Mouse (Mus musculus): Measurements from ENCODE around the gene St7l. TPM values are rescaled to one million over a fixed set of nuclear protein-coding genes. Genes with fewer than 3 reads are reported as not detected.
A peak's percentile ranks its signal among the peaks of the same experiment; 100 is the strongest.

The St7l gene
- 30.0 and 33.7 TPM in 2 replicates for polyA plus RNA-seq (2016; fragmentation: Nextera tagmentation; extraction: Ambion mirVana)

- Histone ChIP-seq H3K27me3 (ENCODE audit: poor library complexity, severe bottlenecking) (no peaks in the 10 kb centered on the region), H3K9me3 (no peaks in the 10 kb centered on the region), H3K27ac (peak within 1 kb of the TSS; percentile 93), H3K36me3 (replicated peaks) (peaks cover 26% of the 10 kb centered on the region), H3K4me3 (peak within 1 kb of the TSS; percentile 64), H3K4me1 (peaks cover 39% of the 10 kb centered on the region)
- WGBS = under 1% methylated on average over 43 of the region's 43 CpGs
- DNase-seq (ENCODE audit: extremely low spot score, low spot score) = peak; percentile 88
Observed at GRCm38 (mm10) chr3:104863786-104864650, at the start of gene St7l, which contains the start of gene Capza1. St7l (plus strand) TSS chr3:104864005. Capza1 (minus strand) TSS chr3:104864505.

- no peak overlapping the region for H3K4me3 ChIP-seq
- no peak for DNase-seq (ENCODE audit: extremely low spot score, low spot score)
- 98% methylated on average over 1 of the region's 1 CpGs for WGBS
- H3K27me3 ChIP-seq (ENCODE audit: poor library complexity, severe bottlenecking) = no peaks in the 10 kb centered on the region
- peaks cover 4% of the 10 kb centered on the region; the same call in 1 of the 2 replicates for H3K36me3 ChIP-seq (replicated peaks)
- H3K27ac ChIP-seq = no peak overlapping the region
- no peaks in the 10 kb centered on the region for H3K9me3 ChIP-seq
- H3K4me1 ChIP-seq = peaks cover 24% of the 10 kb centered on the region
Observed at GRCm38 (mm10) chr3:104814746-104815145, 49.1 kb upstream of the St7l start.

DNA sequence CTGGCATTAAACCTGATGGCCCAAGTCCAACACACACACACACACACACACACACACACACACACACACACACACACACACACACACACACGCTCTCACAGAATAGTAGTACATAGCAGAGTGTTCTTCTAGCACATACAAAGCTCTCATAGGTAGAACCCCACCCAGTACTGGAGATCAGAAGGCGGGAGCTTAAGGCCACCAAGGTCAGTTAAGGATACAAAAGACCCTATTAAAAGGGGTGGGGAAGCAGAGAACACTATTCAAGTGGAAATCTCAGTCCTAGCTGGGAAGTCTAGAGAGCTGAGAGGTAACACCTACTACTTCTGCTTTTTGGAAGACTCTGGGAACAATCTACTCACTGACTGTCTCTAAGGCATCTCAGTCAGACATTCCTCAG, 48.5 kb upstream of the St7l start:
- Histone ChIP-seq H3K9me3 (no peaks in the 10 kb centered on the region), H3K4me1 (peaks cover 24% of the 10 kb centered on the region), H3K36me3 (replicated peaks) (peaks cover 4% of the 10 kb centered on the region; the same call in 1 of the 2 replicates), H3K27me3 (ENCODE audit: poor library complexity, severe bottlenecking) (no peaks in the 10 kb centered on the region), H3K27ac (no peak overlapping the region), H3K4me3 (no peak overlapping the region)
- DNase-seq (ENCODE audit: extremely low spot score, low spot score) = no peak
- 71% methylated on average over 2 of the region's 2 CpGs for WGBS

- Histone ChIP-seq H3K4me1 (peaks cover 24% of the 10 kb centered on the region), H3K9me3 (no peaks in the 10 kb centered on the region), H3K36me3 (replicated peaks) (peaks cover 8% of the 10 kb centered on the region), H3K27ac (no peak overlapping the region), H3K27me3 (ENCODE audit: poor library complexity, severe bottlenecking) (no peaks in the 10 kb centered on the region), H3K4me3 (no peak overlapping the region)
- 95% methylated on average over 7 of the region's 7 CpGs for WGBS
- no peak for DNase-seq (ENCODE audit: extremely low spot score, low spot score)
Observed at GRCm38 (mm10) chr3:104816130-104816529, 47.7 kb upstream of the St7l start.

DNA sequence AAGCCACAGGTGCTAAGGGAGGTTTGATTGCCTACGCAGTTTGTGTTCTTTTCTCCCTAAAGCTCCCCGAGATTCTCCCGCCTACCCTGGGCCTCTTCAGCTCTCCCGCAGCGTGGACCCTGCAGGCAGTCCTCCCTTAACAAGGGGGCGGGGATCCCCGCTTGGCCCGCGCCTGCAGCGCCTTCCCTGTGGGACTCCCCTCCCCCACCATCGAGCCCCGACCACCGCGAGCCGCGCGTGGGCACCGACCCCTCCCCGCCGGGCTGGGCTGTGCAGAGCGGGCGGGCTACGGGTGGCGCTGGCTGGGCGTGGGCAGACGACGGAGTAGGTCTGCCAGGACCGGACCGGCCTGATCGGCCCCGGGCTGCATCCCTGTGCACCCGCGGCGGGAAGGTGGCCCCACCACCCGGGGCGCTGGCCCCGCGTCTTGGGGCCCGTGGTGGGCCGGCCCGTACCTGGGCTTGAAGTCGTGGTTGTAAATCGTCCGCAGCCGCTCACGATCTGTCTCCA, 46.3 kb upstream of the St7l start:
- Histone ChIP-seq H3K27me3 (ENCODE audit: poor library complexity, severe bottlenecking) (no peaks in the 10 kb centered on the region), H3K27ac (peak overlapping the region; percentile 93), H3K4me1 (peaks cover 24% of the 10 kb centered on the region), H3K4me3 (peak overlapping the region; percentile 92), H3K36me3 (replicated peaks) (peaks cover 17% of the 10 kb centered on the region), H3K9me3 (no peaks in the 10 kb centered on the region)
- peak; percentile 43 for DNase-seq (ENCODE audit: extremely low spot score, low spot score)
- under 1% methylated on average over 46 of the region's 46 CpGs for WGBS

GRCm38 (mm10) chr3:104817991-104818748, 45.6 kb upstream of the St7l start, which contains the start of gene Mov10:
Mov10 (minus strand) TSS chr3:104818563.
- Histone ChIP-seq H3K27me3 (ENCODE audit: poor library complexity, severe bottlenecking) (no peaks in the 10 kb centered on the region), H3K27ac (peak within 1 kb of the TSS; percentile 93), H3K4me3 (peak within 1 kb of the TSS; percentile 92), H3K36me3 (replicated peaks) (peaks cover 19% of the 10 kb centered on the region), H3K9me3 (no peaks in the 10 kb centered on the region), H3K4me1 (peaks cover 24% of the 10 kb centered on the region)
- WGBS = under 1% methylated on average over 40 of the region's 40 CpGs
- DNase-seq (ENCODE audit: extremely low spot score, low spot score) = peak; percentile 67

DNA sequence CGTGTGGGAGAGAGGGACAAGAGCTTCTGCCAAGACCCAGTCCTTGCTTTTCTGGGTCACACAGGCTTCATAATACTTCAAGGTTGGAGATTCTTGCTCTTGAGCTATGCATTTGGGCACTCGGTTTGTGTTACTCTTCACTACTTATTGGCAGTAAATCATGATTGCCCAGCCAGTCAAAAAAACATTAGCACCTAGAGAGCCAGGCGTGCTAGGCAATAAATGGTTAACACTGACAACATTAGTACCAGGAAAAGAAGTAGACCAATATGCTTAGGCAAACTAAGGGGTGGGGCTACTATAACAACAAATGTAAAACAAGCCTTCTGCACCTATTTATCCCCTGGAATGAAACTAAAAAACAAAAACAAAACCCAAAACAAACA, 45.1 kb upstream of the St7l start:
- no peaks in the 10 kb centered on the region for H3K9me3 ChIP-seq
- no peak for DNase-seq (ENCODE audit: extremely low spot score, low spot score)
- H3K27ac ChIP-seq = peak overlapping the region; percentile 93
- H3K36me3 ChIP-seq (replicated peaks) = peaks cover 19% of the 10 kb centered on the region
- H3K27me3 ChIP-seq (ENCODE audit: poor library complexity, severe bottlenecking) = no peaks in the 10 kb centered on the region
- H3K4me1 ChIP-seq = peaks cover 24% of the 10 kb centered on the region
- WGBS = 7% methylated on average over 3 of the region's 3 CpGs
- peak overlapping the region; percentile 92 for H3K4me3 ChIP-seq

DNA sequence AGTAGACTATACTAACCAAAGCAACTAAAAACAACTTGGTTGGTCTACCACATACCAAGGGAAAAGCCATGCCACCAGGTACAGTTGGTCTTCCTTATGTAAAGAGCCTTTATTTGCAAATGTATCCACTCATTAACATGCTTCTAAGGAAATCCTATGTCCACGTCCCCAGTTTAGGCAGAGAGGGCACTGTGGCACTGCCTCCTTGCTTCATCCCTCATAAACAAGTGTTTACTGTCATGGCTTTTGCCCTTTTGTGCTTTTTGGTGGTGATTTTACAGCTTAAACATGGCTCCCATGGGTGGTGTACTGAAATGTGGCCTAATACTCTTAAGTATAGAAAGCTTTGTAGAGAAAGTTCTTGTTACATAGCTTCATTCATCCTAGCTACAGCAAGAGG, 43.4 kb upstream of the St7l start:
- Histone ChIP-seq H3K9me3 (no peaks in the 10 kb centered on the region), H3K27me3 (ENCODE audit: poor library complexity, severe bottlenecking) (no peaks in the 10 kb centered on the region)
- DNase-seq (ENCODE audit: extremely low spot score, low spot score) = no peak

DNA sequence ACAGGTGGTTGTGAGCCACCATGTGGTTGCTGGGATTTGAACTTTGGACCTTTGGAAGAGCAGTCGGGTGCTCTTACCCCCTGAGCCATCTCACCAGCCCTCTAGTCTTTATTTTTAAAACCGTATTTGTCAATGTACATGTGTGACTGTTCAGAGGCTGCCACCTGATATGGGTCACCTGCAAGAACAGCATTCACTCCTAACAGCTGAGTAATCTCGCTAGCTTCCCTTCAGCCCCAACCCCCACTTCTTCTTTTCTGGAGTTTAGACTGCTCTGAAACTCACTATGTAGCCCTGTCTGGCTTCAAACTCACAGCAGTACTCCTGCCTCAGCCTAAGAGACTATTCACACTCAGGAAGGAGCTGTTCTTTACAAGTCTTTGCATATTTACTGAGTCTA, 41.4 kb upstream of the St7l start:
- Histone ChIP-seq H3K9me3 (no peaks in the 10 kb centered on the region), H3K27ac (no peak overlapping the region), H3K36me3 (replicated peaks) (peaks cover 41% of the 10 kb centered on the region), H3K4me3 (no peak overlapping the region), H3K4me1 (peaks cover 17% of the 10 kb centered on the region), H3K27me3 (ENCODE audit: poor library complexity, severe bottlenecking) (no peaks in the 10 kb centered on the region)
- WGBS = 87% methylated on average over 3 of the region's 3 CpGs
- no peak for DNase-seq (ENCODE audit: extremely low spot score, low spot score)

More for the DNA sequence above, 43.4 kb upstream of the St7l start:
- Histone ChIP-seq H3K4me3 (no peak overlapping the region), H3K4me1 (peaks cover 24% of the 10 kb centered on the region), H3K27ac (no peak overlapping the region), H3K36me3 (replicated peaks) (peaks cover 25% of the 10 kb centered on the region)
- WGBS = 61% methylated on average over 1 of the region's 1 CpGs

DNA sequence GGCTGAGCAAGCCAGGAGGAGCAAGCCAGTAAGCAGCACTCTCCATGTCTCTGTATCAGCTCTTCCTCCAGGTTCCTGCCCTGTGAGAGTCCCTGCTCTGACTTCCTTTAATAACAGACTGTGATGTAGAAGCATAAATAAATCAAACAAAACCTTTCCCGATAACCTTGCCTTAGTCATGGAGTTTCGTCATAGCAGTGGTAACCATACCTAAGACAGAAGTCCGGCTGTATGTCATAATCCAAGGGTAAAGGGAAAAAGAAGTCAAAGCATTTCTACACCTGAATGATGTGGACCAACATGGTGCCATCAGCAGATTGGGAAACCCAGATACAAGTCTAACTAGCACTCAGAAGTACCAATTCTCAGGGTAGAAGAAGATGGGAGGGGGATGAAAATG, 28.0 kb upstream of the St7l start:
- peaks cover 95% of the 10 kb centered on the region for H3K36me3 ChIP-seq (replicated peaks)
- H3K9me3 ChIP-seq = no peaks in the 10 kb centered on the region
- DNase-seq (ENCODE audit: extremely low spot score, low spot score) = no peak
- no peak overlapping the region for H3K4me3 ChIP-seq
- H3K27ac ChIP-seq = no peak overlapping the region
- H3K4me1 ChIP-seq = no peaks in the 10 kb centered on the region
- 90% methylated on average over 3 of the region's 3 CpGs for WGBS
- H3K27me3 ChIP-seq (ENCODE audit: poor library complexity, severe bottlenecking) = no peaks in the 10 kb centered on the region

- Histone ChIP-seq H3K27ac (no peak overlapping the region), H3K36me3 (replicated peaks) (peaks cover 95% of the 10 kb centered on the region), H3K9me3 (no peaks in the 10 kb centered on the region), H3K4me1 (no peaks in the 10 kb centered on the region), H3K27me3 (ENCODE audit: poor library complexity, severe bottlenecking) (no peaks in the 10 kb centered on the region), H3K4me3 (no peak overlapping the region)
- WGBS = 98% methylated on average over 5 of the region's 5 CpGs
- no peak for DNase-seq (ENCODE audit: extremely low spot score, low spot score)
Observed at GRCm38 (mm10) chr3:104841049-104841448, 22.8 kb upstream of the St7l start.

DNA sequence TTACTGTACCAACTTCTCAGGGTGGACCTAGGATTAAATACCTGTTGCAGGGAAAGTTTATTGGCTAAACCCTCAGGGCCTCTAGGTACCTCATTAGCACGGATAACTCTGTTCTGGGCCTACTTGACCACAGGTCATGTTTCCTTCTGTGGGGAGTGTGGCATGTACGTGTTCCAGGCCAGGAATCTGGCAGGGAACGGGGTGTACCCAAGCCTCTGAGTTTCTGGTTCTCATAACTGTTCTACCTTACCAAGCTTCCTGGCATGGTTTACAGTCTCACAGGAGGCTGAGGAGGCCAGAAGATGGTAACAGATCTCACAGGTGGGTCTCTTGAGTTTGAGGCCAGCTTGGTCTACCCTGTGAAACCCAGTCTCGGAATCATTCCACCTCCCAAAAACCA, 17.2 kb upstream of the St7l start:
- 94% methylated on average over 4 of the region's 4 CpGs for WGBS
- no peaks in the 10 kb centered on the region for H3K9me3 ChIP-seq
- DNase-seq (ENCODE audit: extremely low spot score, low spot score) = no peak
- no peak overlapping the region for H3K4me3 ChIP-seq
- H3K27me3 ChIP-seq (ENCODE audit: poor library complexity, severe bottlenecking) = no peaks in the 10 kb centered on the region
- H3K36me3 ChIP-seq (replicated peaks) = peaks cover 88% of the 10 kb centered on the region
- no peak overlapping the region for H3K27ac ChIP-seq
- no peaks in the 10 kb centered on the region for H3K4me1 ChIP-seq

All from forebrain, embryonic 10.5 days (tissue).